Mouse (Mus musculus) spleen, adult 18-20 months (tissue): ENCODE data around the gene Esm1.
"Not testable (repeated sequence)": the region's sequence is repeated elsewhere in the genome, so short reads cannot be mapped to it uniquely, and the experiment has no call there.

Experiments
- DNase-seq, 2 experiments: peaks; one replicate each; pipeline ENCODE4 v3.0.0; 2022; ENCODE audit warnings: mixed read lengths in 2 of 2

The Esm1 gene

DNA sequence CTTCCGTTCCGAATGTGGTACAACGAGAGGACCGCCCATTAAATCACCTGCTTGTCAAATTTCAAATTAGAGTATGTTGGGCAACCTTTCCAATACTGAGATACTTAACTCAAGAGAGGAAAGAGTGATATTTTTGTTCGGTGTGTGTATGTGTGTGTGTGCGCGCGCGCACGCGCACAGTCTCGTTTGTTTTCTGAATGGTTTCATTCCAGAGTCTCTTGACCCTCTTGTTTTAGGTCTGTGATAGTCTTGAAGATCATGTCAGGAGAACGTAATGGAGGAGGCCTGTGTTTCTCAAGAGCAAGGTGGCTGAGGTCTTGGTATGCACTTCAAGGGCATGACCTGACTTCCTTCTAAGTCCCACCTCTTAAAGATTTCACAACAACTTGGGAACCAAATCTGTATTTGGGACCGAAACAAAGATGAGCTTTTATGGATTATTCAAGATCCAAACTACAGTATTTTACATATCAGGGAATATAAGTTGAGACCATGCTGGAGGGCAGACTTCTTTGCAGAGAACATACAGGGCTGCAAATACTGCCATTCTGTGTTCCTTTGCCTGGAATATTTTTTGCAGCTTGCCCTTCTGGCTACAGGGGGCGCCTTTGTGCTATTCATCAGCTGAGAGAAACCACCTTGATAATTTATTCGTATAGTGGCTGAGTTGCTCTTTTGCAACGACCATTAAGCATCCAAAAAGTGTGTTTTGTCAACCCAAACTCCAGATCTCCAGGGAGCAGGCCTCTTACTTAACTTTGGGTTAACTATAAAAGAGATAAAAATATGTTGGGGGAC lies 18.4 kb downstream of the Esm1 start:
- DNase-seq: no peak

DNA sequence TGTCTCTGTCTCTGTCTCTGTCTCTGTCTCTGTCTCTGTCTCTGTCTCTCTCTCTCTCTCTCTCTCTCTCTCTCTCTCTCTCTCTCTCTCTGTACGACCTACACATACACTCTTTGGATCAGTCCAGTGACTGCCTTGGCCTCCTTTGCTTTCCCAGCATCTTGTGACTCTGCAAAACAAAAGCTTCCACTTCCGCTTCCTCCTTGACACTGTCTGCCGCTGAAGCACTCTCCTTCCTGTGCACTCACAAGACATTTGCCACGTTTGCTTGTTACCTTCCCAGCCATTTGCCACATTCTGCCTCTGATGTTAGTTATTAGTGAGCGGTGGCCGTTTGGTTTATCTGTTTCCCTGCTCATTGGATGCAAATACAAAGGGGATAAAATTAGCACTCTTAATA lies 32.7 kb downstream of the Esm1 start:
- DNase-seq: no peak

DNA sequence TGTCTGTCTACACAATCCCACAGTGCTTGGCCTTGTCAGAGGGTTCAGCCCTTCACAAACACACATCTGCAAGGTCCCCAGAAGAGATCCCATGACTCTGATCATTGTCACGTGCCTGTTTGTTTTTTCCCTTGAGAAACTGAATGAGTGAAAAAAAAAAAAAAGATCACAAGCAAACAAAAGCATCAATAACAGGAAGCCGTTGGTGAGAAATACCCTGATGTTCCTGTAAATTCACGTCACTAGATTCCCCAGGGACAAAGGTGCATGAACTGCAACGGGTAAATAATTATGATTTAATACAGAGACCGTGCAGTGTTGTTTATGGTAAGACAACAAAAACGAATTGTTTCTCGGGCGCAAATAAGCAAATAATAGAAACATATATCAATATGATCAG lies 35.6 kb downstream of the Esm1 start:
- no peak for DNase-seq

DNA sequence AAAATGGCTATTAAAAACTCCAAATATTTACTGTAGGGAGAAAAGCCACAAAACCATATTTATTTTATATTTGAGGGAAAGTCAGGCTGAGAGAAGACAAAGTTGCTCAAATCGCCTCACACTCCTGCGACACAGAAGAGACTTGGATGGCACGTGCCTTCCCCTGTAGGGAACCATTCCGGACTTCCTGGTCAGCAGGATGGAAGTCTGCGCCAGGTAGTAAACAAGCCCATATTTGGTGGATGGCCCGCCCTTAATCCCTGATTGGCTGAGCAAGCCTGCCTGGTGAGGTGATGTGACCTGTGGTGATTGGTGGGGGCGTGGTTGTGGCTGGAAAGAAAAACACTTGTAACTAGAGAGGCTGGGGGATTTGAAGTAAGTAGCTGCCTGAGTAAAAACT lies 43.1 kb downstream of the Esm1 start:
- DNase-seq: not testable (repeated sequence)

DNA sequence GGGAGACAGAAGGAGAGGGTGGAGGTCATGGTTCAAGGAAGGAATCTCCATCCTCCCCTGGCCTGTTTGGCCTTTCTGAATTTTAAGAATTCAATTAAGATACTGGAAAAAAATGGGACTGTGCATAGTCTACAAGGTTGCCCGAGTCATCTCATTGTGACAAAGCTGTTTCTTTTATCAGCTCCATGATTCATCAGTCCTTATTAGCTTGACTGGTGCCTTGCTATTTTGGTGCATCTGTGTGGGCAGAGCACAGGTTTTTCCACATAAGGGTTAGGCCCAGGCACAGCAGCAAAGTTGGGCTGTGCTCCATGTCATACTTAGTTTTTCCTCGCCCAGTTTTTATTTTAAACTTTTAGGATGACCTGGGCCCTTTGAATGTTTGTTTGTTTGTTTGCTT lies 47.3 kb downstream of the Esm1 start:
- DNase-seq: no peak

DNA sequence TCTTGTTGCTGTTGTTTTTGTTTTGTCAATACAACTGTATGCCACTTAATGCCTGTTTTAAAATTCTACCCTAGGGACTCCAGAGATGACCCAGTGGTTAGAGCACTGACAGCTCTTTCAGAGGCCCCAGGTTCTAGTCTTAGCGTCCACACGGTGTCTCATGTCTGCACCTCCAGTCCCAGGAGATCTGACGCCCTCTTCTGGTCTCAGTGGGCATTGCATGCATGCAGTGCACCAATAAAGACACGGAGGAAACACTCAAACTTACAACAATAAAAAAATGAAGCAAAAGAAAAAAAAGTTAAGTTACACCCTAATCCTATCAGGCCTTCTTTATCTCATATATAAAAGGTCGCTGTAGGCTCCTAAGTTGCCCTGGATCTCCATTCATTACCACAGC lies 47.7 kb downstream of the Esm1 start:
- no peak for DNase-seq

DNA sequence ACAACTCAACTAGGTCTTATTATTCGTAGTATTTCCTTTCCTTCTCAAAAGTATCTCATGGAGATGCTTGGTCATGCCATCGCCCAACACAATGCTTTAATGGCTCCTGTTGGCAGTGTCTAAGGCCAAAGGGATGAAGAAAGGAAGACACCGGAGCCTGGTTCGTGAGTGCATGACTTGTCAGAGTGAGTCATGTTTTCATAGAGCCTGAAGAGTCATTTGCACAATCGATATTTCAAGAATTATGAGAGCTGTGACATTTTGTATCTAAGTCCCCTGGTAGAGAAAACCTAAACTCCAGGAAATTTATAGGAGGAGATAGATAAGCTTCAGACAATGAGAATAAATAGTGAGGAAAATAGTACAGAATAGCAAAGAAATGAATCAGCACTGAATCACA lies 49.8 kb downstream of the Esm1 start:
- DNase-seq: no peak

DNA sequence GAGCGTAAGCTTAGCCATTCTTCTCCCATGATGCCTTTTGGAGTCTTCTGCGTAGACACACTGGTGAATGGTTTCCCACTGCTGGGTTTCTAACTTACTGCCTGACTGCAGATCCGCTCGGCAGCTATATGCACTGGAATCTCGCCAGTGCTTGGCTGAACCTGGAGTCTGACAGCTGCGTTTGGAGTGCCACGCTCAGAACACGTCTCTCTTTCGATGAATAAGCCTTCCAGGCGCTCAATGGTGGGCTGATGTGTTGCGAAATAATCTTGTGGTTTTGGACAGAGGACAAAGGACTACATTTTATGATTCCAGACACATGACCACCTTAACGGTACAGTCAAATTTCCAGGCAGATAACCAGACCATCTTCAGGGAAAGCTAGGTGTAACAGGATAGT lies 53.4 kb downstream of the Esm1 start:
- DNase-seq: no peak

DNA sequence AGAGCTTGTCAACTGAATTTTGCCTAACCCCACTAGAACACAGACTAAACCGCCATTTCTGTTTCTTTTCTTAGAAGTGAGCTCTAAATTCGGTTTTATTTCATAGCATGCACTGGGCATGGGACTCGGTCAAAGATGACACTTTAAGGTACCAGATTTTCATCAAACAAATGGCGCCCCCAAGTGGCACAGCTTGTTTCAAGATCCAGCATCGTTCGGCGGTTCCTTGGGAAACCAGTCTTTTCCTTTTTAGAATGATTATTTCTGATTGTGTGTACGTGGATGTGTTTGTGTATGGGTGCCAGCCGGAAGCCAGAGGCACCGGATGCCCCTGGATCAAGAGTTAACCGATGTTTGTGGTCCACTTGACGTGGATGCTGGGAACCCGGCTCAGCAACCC lies 55.8 kb downstream of the Esm1 start:
- DNase-seq: no peak

DNA sequence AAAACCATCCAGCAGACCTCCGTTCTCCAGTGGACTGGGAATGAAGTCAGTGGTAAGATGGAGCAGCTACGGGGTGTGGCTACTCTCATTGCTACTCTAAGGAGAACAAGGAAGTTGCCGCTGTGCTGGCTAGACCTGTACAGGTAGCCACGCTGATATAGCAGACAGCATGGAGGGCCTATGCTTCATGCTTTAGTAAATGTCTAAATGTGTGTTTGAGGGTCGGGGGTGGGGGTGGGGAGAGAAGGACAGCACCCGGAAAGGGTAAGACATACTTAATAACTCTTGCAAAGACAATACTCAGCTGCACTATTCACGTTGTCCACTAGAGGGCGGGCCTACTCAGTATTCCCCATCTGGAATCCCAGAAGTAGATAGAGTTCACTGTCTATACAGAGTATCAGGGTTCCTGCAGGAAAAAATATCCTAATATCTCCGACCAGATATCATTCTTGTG lies 57.1 kb downstream of the Esm1 start:
- DNase-seq: peak; percentile 18 to 70

DNA sequence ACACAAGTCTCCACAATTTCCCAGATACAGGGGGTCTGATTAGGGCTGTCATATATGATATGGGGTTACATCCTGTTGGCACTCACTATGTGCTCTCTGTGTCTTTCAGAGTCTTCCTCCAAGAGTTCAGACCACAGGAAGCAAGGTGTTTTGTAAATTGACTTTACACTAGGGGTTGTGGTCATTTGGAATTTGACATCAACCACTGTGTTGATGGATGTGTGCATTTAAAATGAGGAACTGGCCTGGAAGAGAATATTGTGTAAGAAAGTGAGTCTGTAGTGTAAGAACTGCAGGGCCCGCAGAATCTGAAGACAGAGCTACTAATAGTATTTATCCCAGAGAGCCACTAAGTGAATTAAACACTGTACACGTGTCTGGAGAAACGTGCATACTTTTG lies 57.7 kb downstream of the Esm1 start:
- no peak for DNase-seq
